Mouse (Mus musculus): ENCODE measurements around the gene Laptm4a. TPM values are rescaled to one million over a fixed set of nuclear protein-coding genes. Genes with fewer than 3 reads are reported as not detected.
"Not testable (repeated sequence)": the region's sequence is repeated elsewhere in the genome, so short reads cannot be mapped to it uniquely, and the experiment has no call there.

The Laptm4a gene
- polyA plus RNA-seq, 1 experiment = 291 TPM

DNA sequence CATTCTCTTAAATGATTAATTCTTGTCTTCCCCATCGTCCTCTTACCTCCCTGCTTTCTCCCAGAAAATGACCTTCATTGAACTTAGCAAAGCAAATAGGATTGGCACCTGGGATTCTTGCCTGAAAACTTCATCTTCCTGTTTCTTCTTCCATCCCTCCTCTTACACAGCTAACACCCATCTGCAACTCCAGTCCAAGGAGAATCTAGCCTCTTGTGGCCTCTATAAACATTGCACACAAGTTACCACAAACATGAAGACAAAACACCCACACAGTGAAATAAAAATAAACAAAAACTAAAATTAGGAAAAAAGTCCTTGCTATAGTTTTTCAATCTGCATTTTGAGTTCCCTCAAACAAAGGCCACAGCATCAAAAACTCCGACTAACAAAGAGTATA lies 2.1 kb downstream of the Laptm4a start:
- TF ChIP-seq CTCF (conservative IDR thresholded peaks at IDR 0.05; ENCODE audit: insufficient read depth, insufficient read length, low read depth, low read length) (no peak), POLR2A (IDR thresholded peaks at IDR 0.05; ENCODE audit: low read depth, low read length) (no peak)
- H3K27ac ChIP-seq (ENCODE audit: insufficient read depth, low read depth, low read length) = no peak overlapping the region

GRCm38 (mm10) chr12:8927652-8928051 lies 6.2 kb downstream of the Laptm4a start:
- peaks cover 19% of the 10 kb centered on the region; the same call in 1 of the 2 replicates for H3K4me1 ChIP-seq (ENCODE audit: control insufficient read depth, insufficient read depth, low read length)
- TF ChIP-seq POLR2A (IDR thresholded peaks at IDR 0.05; ENCODE audit: low read depth, low read length) (no peak), CTCF (conservative IDR thresholded peaks at IDR 0.05; ENCODE audit: insufficient read depth, insufficient read length, low read depth, low read length) (no peak)

More for the DNA sequence above, 2.1 kb downstream of the Laptm4a start:
- Histone ChIP-seq H3K27me3 (replicated peaks; ENCODE audit: control insufficient read depth, insufficient read depth, low read length) (no peaks in the 10 kb centered on the region), H3K4me1 (ENCODE audit: control insufficient read depth, insufficient read depth, low read length) (peaks cover 15% of the 10 kb centered on the region; the same call in 1 of the 2 replicates), H3K36me3 (ENCODE audit: control insufficient read depth, insufficient read depth, low read length) (peaks cover 2% of the 10 kb centered on the region), H3K4me3 (ENCODE audit: insufficient read depth, low read depth, low read length) (no peak overlapping the region)
- DNase-seq = no peak
- 16% methylated on average over 2 of the region's 2 CpGs for WGBS

DNA sequence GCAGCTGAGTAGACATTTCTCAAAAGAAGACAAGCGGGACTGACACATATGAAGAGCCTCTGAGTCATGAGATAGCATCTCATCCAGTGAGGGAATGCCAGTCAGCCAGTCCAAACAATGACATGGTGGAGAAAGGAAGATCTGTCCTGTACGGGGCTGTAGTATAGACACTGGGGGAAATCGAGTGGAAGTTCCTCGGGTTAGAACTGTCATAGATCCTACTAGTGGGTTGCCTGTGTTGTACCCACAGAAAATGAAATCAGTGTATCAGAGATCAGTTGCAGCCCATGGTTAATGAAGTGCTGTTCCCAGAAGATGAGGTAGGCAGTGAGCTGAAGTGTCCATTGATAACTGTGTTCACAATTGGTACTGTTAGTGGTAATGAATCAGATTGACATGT lies 7.3 kb downstream of the Laptm4a start:
- TF ChIP-seq POLR2A (IDR thresholded peaks at IDR 0.05; ENCODE audit: low read depth, low read length) = no peak
- no peak for TF ChIP-seq CTCF (conservative IDR thresholded peaks at IDR 0.05; ENCODE audit: insufficient read depth, insufficient read length, low read depth, low read length)

More at GRCm38 (mm10) chr12:8927652-8928051, 6.2 kb downstream of the Laptm4a start:
- no peaks in the 10 kb centered on the region for H3K27me3 ChIP-seq (replicated peaks; ENCODE audit: control insufficient read depth, insufficient read depth, low read length)
- DNase-seq = no peak
- H3K36me3 ChIP-seq (ENCODE audit: control insufficient read depth, insufficient read depth, low read length) = peaks cover 2% of the 10 kb centered on the region
- 58% methylated on average over 3 of the region's 3 CpGs for WGBS
- no peak overlapping the region for H3K27ac ChIP-seq (ENCODE audit: insufficient read depth, low read depth, low read length)
- H3K4me3 ChIP-seq (ENCODE audit: insufficient read depth, low read depth, low read length) = no peak overlapping the region

DNA sequence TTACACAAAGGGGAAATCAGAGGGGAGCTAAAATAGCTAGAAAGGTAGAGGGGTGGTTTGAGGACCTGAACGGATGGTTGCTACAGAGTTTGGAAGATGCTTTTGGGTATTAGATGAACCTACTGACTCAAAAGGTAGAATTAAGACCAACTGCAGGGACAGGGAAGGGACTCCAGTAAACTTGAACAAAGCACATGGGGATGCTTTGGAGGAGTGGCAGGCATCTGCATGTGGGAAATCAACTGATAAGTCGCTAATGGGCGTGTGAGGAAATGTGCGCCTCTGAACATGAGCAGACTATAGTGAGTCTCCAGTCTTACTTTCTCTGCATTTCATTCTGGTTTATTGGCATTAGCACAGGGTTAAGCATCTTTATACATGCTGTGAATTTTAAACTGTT lies 9.6 kb downstream of the Laptm4a start:
- H3K36me3 ChIP-seq (ENCODE audit: control insufficient read depth, insufficient read depth, low read length) = peaks cover 7% of the 10 kb centered on the region; the same call in 1 of the 2 replicates
- TF ChIP-seq POLR2A (IDR thresholded peaks at IDR 0.05; ENCODE audit: low read depth, low read length) (no peak), CTCF (conservative IDR thresholded peaks at IDR 0.05; ENCODE audit: insufficient read depth, insufficient read length, low read depth, low read length) (no peak)
- no peak overlapping the region for H3K4me3 ChIP-seq (ENCODE audit: insufficient read depth, low read depth, low read length)
- no peak for DNase-seq
- WGBS = 61% methylated on average over 4 of the region's 4 CpGs
- peaks cover 14% of the 10 kb centered on the region; the same call in 1 of the 2 replicates for H3K4me1 ChIP-seq (ENCODE audit: control insufficient read depth, insufficient read depth, low read length)
- no peak overlapping the region for H3K27ac ChIP-seq (ENCODE audit: insufficient read depth, low read depth, low read length)
- H3K27me3 ChIP-seq (replicated peaks; ENCODE audit: control insufficient read depth, insufficient read depth, low read length) = no peaks in the 10 kb centered on the region

More for the DNA sequence above, 7.3 kb downstream of the Laptm4a start:
- H3K36me3 ChIP-seq (ENCODE audit: control insufficient read depth, insufficient read depth, low read length) = peaks cover 5% of the 10 kb centered on the region
- H3K27ac ChIP-seq (ENCODE audit: insufficient read depth, low read depth, low read length) = no peak overlapping the region
- no peak for DNase-seq
- no peak overlapping the region for H3K4me3 ChIP-seq (ENCODE audit: insufficient read depth, low read depth, low read length)
- WGBS = 65% methylated on average over 4 of the region's 4 CpGs
- no peaks in the 10 kb centered on the region for H3K27me3 ChIP-seq (replicated peaks; ENCODE audit: control insufficient read depth, insufficient read depth, low read length)
- H3K4me1 ChIP-seq (ENCODE audit: control insufficient read depth, insufficient read depth, low read length) = peaks cover 15% of the 10 kb centered on the region; the same call in 1 of the 2 replicates

GRCm38 (mm10) chr12:8935349-8935748 lies 13.9 kb downstream of the Laptm4a start:
- DNase-seq = peak; percentile 94
- 18% methylated on average over 5 of the region's 5 CpGs for WGBS
- H3K27me3 ChIP-seq (replicated peaks; ENCODE audit: control insufficient read depth, insufficient read depth, low read length) = no peaks in the 10 kb centered on the region
- H3K36me3 ChIP-seq (ENCODE audit: control insufficient read depth, insufficient read depth, low read length) = peaks cover 20% of the 10 kb centered on the region
- H3K27ac ChIP-seq (ENCODE audit: insufficient read depth, low read depth, low read length) = peak overlapping the region; percentile 46
- TF ChIP-seq POLR2A (IDR thresholded peaks at IDR 0.05; ENCODE audit: low read depth, low read length) (no peak), CTCF (conservative IDR thresholded peaks at IDR 0.05; ENCODE audit: insufficient read depth, insufficient read length, low read depth, low read length) (no peak)
- H3K4me1 ChIP-seq (ENCODE audit: control insufficient read depth, insufficient read depth, low read length) = peaks cover 5% of the 10 kb centered on the region; the same call in 1 of the 2 replicates
- H3K4me3 ChIP-seq (ENCODE audit: insufficient read depth, low read depth, low read length) = no peak overlapping the region

DNA sequence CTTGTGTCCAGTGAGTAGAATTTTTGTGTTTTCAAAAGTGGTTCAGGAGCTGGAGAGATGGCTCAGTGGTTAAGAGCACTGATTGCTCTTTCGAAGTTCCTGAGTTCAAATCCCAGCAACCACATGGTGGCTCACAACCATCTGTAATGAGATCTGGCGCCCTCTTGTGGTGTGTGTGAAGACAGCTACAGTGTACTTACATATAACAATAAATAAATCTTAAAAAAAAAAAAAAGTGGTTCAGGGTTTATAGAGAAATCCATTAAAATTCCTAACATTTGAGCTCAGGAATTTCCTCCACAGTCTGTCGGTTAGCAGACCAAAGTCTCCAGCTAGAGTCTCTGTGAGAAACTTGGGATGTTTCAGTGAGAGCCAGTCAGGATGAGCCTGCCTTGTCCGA lies 14.7 kb downstream of the Laptm4a start:
- 0 out of 2 replicates have a peak, but pooled peaks have one; percentile 15 for TF ChIP-seq CTCF (conservative IDR thresholded peaks at IDR 0.05; ENCODE audit: insufficient read depth, insufficient read length, low read depth, low read length)
- H3K27me3 ChIP-seq (replicated peaks; ENCODE audit: control insufficient read depth, insufficient read depth, low read length); H3K27ac ChIP-seq (ENCODE audit: insufficient read depth, low read depth, low read length); H3K4me1 ChIP-seq (ENCODE audit: control insufficient read depth, insufficient read depth, low read length); H3K4me3 ChIP-seq (ENCODE audit: insufficient read depth, low read depth, low read length): not testable (repeated sequence)
- H3K36me3 ChIP-seq (ENCODE audit: control insufficient read depth, insufficient read depth, low read length) = peaks cover 20% of the 10 kb centered on the region
- peak; percentile 26 for DNase-seq
- WGBS = 65% methylated on average over 4 of the region's 4 CpGs

DNA sequence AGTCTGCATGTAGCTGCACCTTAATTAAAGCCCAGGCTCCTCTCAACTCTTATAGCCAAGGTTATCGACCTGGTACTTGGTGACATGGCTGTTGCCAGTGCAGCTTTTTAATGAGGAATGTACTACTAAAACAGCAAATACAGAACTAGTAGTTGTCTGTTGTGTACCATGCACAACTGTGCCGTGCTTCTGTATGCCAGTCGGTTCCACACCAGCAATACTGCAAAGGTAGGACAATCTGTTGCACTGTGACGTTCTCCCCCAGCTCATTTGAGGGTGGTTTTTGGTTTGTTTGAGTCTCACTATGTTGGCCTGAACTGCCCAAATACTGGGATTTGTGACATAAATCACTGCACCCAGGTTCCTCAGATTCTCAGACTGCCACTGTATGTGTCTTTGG lies 18.0 kb downstream of the Laptm4a start:
- H3K4me3 ChIP-seq (ENCODE audit: insufficient read depth, low read depth, low read length) = no peak overlapping the region
- WGBS = 94% methylated on average over 4 of the region's 4 CpGs
- H3K4me1 ChIP-seq (ENCODE audit: control insufficient read depth, insufficient read depth, low read length) = peaks cover 5% of the 10 kb centered on the region; the same call in 1 of the 2 replicates
- peaks cover 15% of the 10 kb centered on the region for H3K36me3 ChIP-seq (ENCODE audit: control insufficient read depth, insufficient read depth, low read length)
- DNase-seq = no peak
- no peak for TF ChIP-seq POLR2A (IDR thresholded peaks at IDR 0.05; ENCODE audit: low read depth, low read length)
- TF ChIP-seq CTCF (conservative IDR thresholded peaks at IDR 0.05; ENCODE audit: insufficient read depth, insufficient read length, low read depth, low read length) = no peak
- no peaks in the 10 kb centered on the region for H3K27me3 ChIP-seq (replicated peaks; ENCODE audit: control insufficient read depth, insufficient read depth, low read length)
- no peak overlapping the region for H3K27ac ChIP-seq (ENCODE audit: insufficient read depth, low read depth, low read length)

Data from kidney, adult 2 months (tissue).